Mouse (Mus musculus): ENCODE data around the gene Tmem132c. TPM values are rescaled to one million over a fixed set of nuclear protein-coding genes. Genes with fewer than 3 reads are reported as not detected.
A peak's percentile ranks its signal among the peaks of the same experiment; 100 is the strongest.

Tmem132c gene
- polyA plus RNA-seq, 1 experiment from 2014 or later: 0.93 TPM

GRCm38 (mm10) chr5:127369812-127370211, 128.2 kb downstream of the Tmem132c start:
- Histone ChIP-seq H3K4me2 (ENCODE audit: low read depth, low read length) (no peak overlapping the region), H3K9ac (ENCODE audit: low read length) (no peak overlapping the region), H3K4me1 (ENCODE audit: control insufficient read depth, insufficient read depth, low read length) (no peaks in the 10 kb centered on the region), H3K36me3 (ENCODE audit: control insufficient read depth, insufficient read depth) (no peaks in the 10 kb centered on the region), H3K4me3 (ENCODE audit: low read length) (no peak overlapping the region), H3K9me3 (replicated peaks; ENCODE audit: control insufficient read depth, low read length) (peaks cover 2% of the 10 kb centered on the region; the same call in 1 of the 2 replicates), H3K27me3 (ENCODE audit: control insufficient read depth, insufficient read depth, low read length) (no peaks in the 10 kb centered on the region), H3K27ac (ENCODE audit: low read length) (0 out of 2 replicates have a peak overlapping the region, but pooled peaks have one; percentile 18)
- WGBS: 75% methylated on average over 7 of the region's 7 CpGs
- no peak for ATAC-seq (replicated peaks; ENCODE audit: extremely low read depth, insufficient read depth, low FRiP score)

- H3K9ac ChIP-seq (ENCODE audit: low read length): no peak overlapping the region
- no peak overlapping the region; the same call in 1 of the 2 replicates for H3K27ac ChIP-seq (ENCODE audit: low read length)
- WGBS: 47% methylated on average over 3 of the region's 3 CpGs
- H3K36me3 ChIP-seq (ENCODE audit: control insufficient read depth, insufficient read depth): no peaks in the 10 kb centered on the region
- ATAC-seq (replicated peaks; ENCODE audit: extremely low read depth, insufficient read depth, low FRiP score): no peak
- no peak overlapping the region for H3K4me2 ChIP-seq (ENCODE audit: low read depth, low read length)
- H3K4me1 ChIP-seq (ENCODE audit: control insufficient read depth, insufficient read depth, low read length): no peaks in the 10 kb centered on the region
- H3K9me3 ChIP-seq (replicated peaks; ENCODE audit: control insufficient read depth, low read length): peaks cover 5% of the 10 kb centered on the region; the same call in 1 of the 2 replicates
- H3K27me3 ChIP-seq (ENCODE audit: control insufficient read depth, insufficient read depth, low read length): no peaks in the 10 kb centered on the region
- no peak overlapping the region for H3K4me3 ChIP-seq (ENCODE audit: low read length)
These were observed 128.9 kb downstream of the Tmem132c start for GRCm38 (mm10) chr5:127370503-127370902.

GRCm38 (mm10) chr5:127374251-127374650, 132.6 kb downstream of the Tmem132c start:
- WGBS: 53% methylated on average over 9 of the region's 9 CpGs
- Histone ChIP-seq H3K4me1 (ENCODE audit: control insufficient read depth, insufficient read depth, low read length) (no peaks in the 10 kb centered on the region), H3K36me3 (ENCODE audit: control insufficient read depth, insufficient read depth) (no peaks in the 10 kb centered on the region), H3K27me3 (ENCODE audit: control insufficient read depth, insufficient read depth, low read length) (no peaks in the 10 kb centered on the region), H3K4me3 (ENCODE audit: low read length) (no peak overlapping the region), H3K27ac (ENCODE audit: low read length) (no peak overlapping the region), H3K4me2 (ENCODE audit: low read depth, low read length) (no peak overlapping the region), H3K9ac (ENCODE audit: low read length) (no peak overlapping the region), H3K9me3 (replicated peaks; ENCODE audit: control insufficient read depth, low read length) (peaks cover 5% of the 10 kb centered on the region; the same call in 1 of the 2 replicates)
- ATAC-seq (replicated peaks; ENCODE audit: extremely low read depth, insufficient read depth, low FRiP score): no peak

- Histone ChIP-seq H3K4me2 (ENCODE audit: low read depth, low read length) (no peak overlapping the region), H3K4me3 (ENCODE audit: low read length) (no peak overlapping the region), H3K4me1 (ENCODE audit: control insufficient read depth, insufficient read depth, low read length) (no peaks in the 10 kb centered on the region), H3K27me3 (ENCODE audit: control insufficient read depth, insufficient read depth, low read length) (no peaks in the 10 kb centered on the region), H3K9me3 (replicated peaks; ENCODE audit: control insufficient read depth, low read length) (peaks cover 5% of the 10 kb centered on the region; the same call in 1 of the 2 replicates), H3K27ac (ENCODE audit: low read length) (no peak overlapping the region), H3K36me3 (ENCODE audit: control insufficient read depth, insufficient read depth) (no peaks in the 10 kb centered on the region), H3K9ac (ENCODE audit: low read length) (no peak overlapping the region)
- no peak for ATAC-seq (replicated peaks; ENCODE audit: extremely low read depth, insufficient read depth, low FRiP score)
- 71% methylated on average over 3 of the region's 3 CpGs for WGBS
These were observed 134.0 kb downstream of the Tmem132c start for GRCm38 (mm10) chr5:127375654-127376053.

- Histone ChIP-seq H3K4me1 (ENCODE audit: control insufficient read depth, insufficient read depth, low read length) (no peaks in the 10 kb centered on the region), H3K27ac (ENCODE audit: low read length) (no peak overlapping the region), H3K9ac (ENCODE audit: low read length) (no peak overlapping the region), H3K27me3 (ENCODE audit: control insufficient read depth, insufficient read depth, low read length) (no peaks in the 10 kb centered on the region), H3K36me3 (ENCODE audit: control insufficient read depth, insufficient read depth) (no peaks in the 10 kb centered on the region), H3K4me3 (ENCODE audit: low read length) (no peak overlapping the region), H3K4me2 (ENCODE audit: low read depth, low read length) (no peak overlapping the region), H3K9me3 (replicated peaks; ENCODE audit: control insufficient read depth, low read length) (peaks cover 5% of the 10 kb centered on the region; the same call in 1 of the 2 replicates)
- 43% methylated on average over 5 of the region's 5 CpGs for WGBS
- no peak for ATAC-seq (replicated peaks; ENCODE audit: extremely low read depth, insufficient read depth, low FRiP score)
These were observed 136.9 kb downstream of the Tmem132c start for GRCm38 (mm10) chr5:127378521-127378920.

GRCm38 (mm10) chr5:127379351-127379750, 137.7 kb downstream of the Tmem132c start:
- no peak overlapping the region for H3K4me3 ChIP-seq (ENCODE audit: low read length)
- WGBS: 67% methylated on average over 2 of the region's 2 CpGs
- no peak for ATAC-seq (replicated peaks; ENCODE audit: extremely low read depth, insufficient read depth, low FRiP score)
- H3K27ac ChIP-seq (ENCODE audit: low read length): no peak overlapping the region
- peaks cover 5% of the 10 kb centered on the region; the same call in 1 of the 2 replicates for H3K9me3 ChIP-seq (replicated peaks; ENCODE audit: control insufficient read depth, low read length)
- no peaks in the 10 kb centered on the region for H3K4me1 ChIP-seq (ENCODE audit: control insufficient read depth, insufficient read depth, low read length)
- no peak overlapping the region for H3K4me2 ChIP-seq (ENCODE audit: low read depth, low read length)
- H3K27me3 ChIP-seq (ENCODE audit: control insufficient read depth, insufficient read depth, low read length): no peaks in the 10 kb centered on the region
- no peak overlapping the region for H3K9ac ChIP-seq (ENCODE audit: low read length)
- H3K36me3 ChIP-seq (ENCODE audit: control insufficient read depth, insufficient read depth): no peaks in the 10 kb centered on the region

- H3K9ac ChIP-seq (ENCODE audit: low read length): no peak overlapping the region
- H3K9me3 ChIP-seq (replicated peaks; ENCODE audit: control insufficient read depth, low read length): no peaks in the 10 kb centered on the region; the same call in 1 of the 2 replicates
- no peak for ATAC-seq (replicated peaks; ENCODE audit: extremely low read depth, insufficient read depth, low FRiP score)
- no peak overlapping the region for H3K4me3 ChIP-seq (ENCODE audit: low read length)
- no peaks in the 10 kb centered on the region for H3K36me3 ChIP-seq (ENCODE audit: control insufficient read depth, insufficient read depth)
- H3K4me1 ChIP-seq (ENCODE audit: control insufficient read depth, insufficient read depth, low read length): no peaks in the 10 kb centered on the region
- no peaks in the 10 kb centered on the region for H3K27me3 ChIP-seq (ENCODE audit: control insufficient read depth, insufficient read depth, low read length)
- no peak overlapping the region for H3K4me2 ChIP-seq (ENCODE audit: low read depth, low read length)
- no peak overlapping the region for H3K27ac ChIP-seq (ENCODE audit: low read length)
- 55% methylated on average over 4 of the region's 4 CpGs for WGBS
These were observed 139.6 kb downstream of the Tmem132c start for GRCm38 (mm10) chr5:127381216-127381615.

GRCm38 (mm10) chr5:127382571-127382970, 141.0 kb downstream of the Tmem132c start:
- Histone ChIP-seq H3K9me3 (replicated peaks; ENCODE audit: control insufficient read depth, low read length) (peaks cover 4% of the 10 kb centered on the region), H3K27ac (ENCODE audit: low read length) (no peak overlapping the region), H3K36me3 (ENCODE audit: control insufficient read depth, insufficient read depth) (no peaks in the 10 kb centered on the region), H3K9ac (ENCODE audit: low read length) (no peak overlapping the region), H3K4me1 (ENCODE audit: control insufficient read depth, insufficient read depth, low read length) (no peaks in the 10 kb centered on the region), H3K27me3 (ENCODE audit: control insufficient read depth, insufficient read depth, low read length) (no peaks in the 10 kb centered on the region), H3K4me3 (ENCODE audit: low read length) (no peak overlapping the region), H3K4me2 (ENCODE audit: low read depth, low read length) (no peak overlapping the region)
- WGBS: 69% methylated on average over 5 of the region's 5 CpGs
- ATAC-seq (replicated peaks; ENCODE audit: extremely low read depth, insufficient read depth, low FRiP score): no peak

- Histone ChIP-seq H3K27ac (ENCODE audit: low read length) (no peak overlapping the region), H3K36me3 (ENCODE audit: control insufficient read depth, insufficient read depth) (no peaks in the 10 kb centered on the region), H3K27me3 (ENCODE audit: control insufficient read depth, insufficient read depth, low read length) (no peaks in the 10 kb centered on the region), H3K4me2 (ENCODE audit: low read depth, low read length) (no peak overlapping the region), H3K9ac (ENCODE audit: low read length) (no peak overlapping the region), H3K4me1 (ENCODE audit: control insufficient read depth, insufficient read depth, low read length) (no peaks in the 10 kb centered on the region), H3K4me3 (ENCODE audit: low read length) (no peak overlapping the region), H3K9me3 (replicated peaks; ENCODE audit: control insufficient read depth, low read length) (peaks cover 8% of the 10 kb centered on the region)
- ATAC-seq (replicated peaks; ENCODE audit: extremely low read depth, insufficient read depth, low FRiP score): no peak
- WGBS: 84% methylated on average over 5 of the region's 5 CpGs
These were observed 149.6 kb downstream of the Tmem132c start for GRCm38 (mm10) chr5:127391187-127391586.

All from heart, embryonic 16.5 days (tissue).